Mouse (Mus musculus) erythroblast, embryonic 14.5 days (primary cell): ENCODE data around the gene Vmn2r19. TPM values are rescaled to one million over a fixed set of nuclear protein-coding genes. Genes with fewer than 3 reads are reported as not detected.
"Not testable (repeated sequence)": the region's sequence is repeated elsewhere in the genome, so short reads cannot be mapped to it uniquely, and the experiment has no call there.

Source experiments
- H3K27me3 ChIP-seq: 2 replicates; pipeline ENCODE4 v1.6.1; 2012; ENCODE audit warnings: inconsistent platforms; ENCODE audit not compliant: control insufficient read depth
- H3K36me3 ChIP-seq: 2 replicates; pipeline ENCODE4 v1.6.1; 2012; ENCODE audit warnings: mild to moderate bottlenecking, inconsistent platforms; ENCODE audit not compliant: control insufficient read depth
- H3K4me1 ChIP-seq: 2 replicates; pipeline ENCODE4 v1.6.1; 2012; ENCODE audit warnings: inconsistent platforms; ENCODE audit not compliant: control insufficient read depth
- H3K4me3 ChIP-seq: replicated peaks from 2 replicates; pipeline ENCODE3; 2012; ENCODE audit warnings: moderate library complexity, mild to moderate bottlenecking, inconsistent platforms
- H3K9me3 ChIP-seq: 2 replicates; pipeline ENCODE4 v1.6.1; 2012; ENCODE audit warnings: low read length, inconsistent platforms, mixed read lengths; ENCODE audit not compliant: control insufficient read depth
- GATA1 ChIP-seq: IDR thresholded peaks from 2 replicates; pipeline ENCODE4 v1.6.1; 2012; ENCODE audit warnings: low read length, inconsistent platforms, mixed read lengths
- TAL1 ChIP-seq: IDR thresholded peaks from 3 replicates; pipeline ENCODE4 v1.6.1; 2012; ENCODE audit warnings: low read length, inconsistent platforms, mixed read lengths
- polyA plus RNA-seq: library from polyadenylated mRNA; stranded (reverse); fragments of >175 nt; gene quantifications from 2 replicates; pipeline ENCODE4 v1.2.3, GENCODE M21; 2012

The Vmn2r19 gene
- polyA plus RNA-seq, 1 experiment = not detected

- H3K4me1 ChIP-seq = peaks cover 26% of the 10 kb centered on the region
- no peaks in the 10 kb centered on the region for H3K9me3 ChIP-seq
- H3K36me3 ChIP-seq = no peaks in the 10 kb centered on the region
- no peak overlapping the region for H3K4me3 ChIP-seq
- no peak for TF ChIP-seq TAL1
- no peak for TF ChIP-seq GATA1
- no peaks in the 10 kb centered on the region for H3K27me3 ChIP-seq
Observed at GRCm38 (mm10) chr6:123286311-123286710, 21.8 kb upstream of the Vmn2r19 start.

GRCm38 (mm10) chr6:123288931-123289330 lies 19.2 kb upstream of the Vmn2r19 start:
- H3K4me3 ChIP-seq = peak overlapping the region; percentile 19
- no peaks in the 10 kb centered on the region for H3K36me3 ChIP-seq
- H3K4me1 ChIP-seq = peaks cover 50% of the 10 kb centered on the region
- H3K9me3 ChIP-seq = no peaks in the 10 kb centered on the region
- no peaks in the 10 kb centered on the region for H3K27me3 ChIP-seq
- TF ChIP-seq GATA1 = no peak
- no peak for TF ChIP-seq TAL1

- TF ChIP-seq GATA1 = no peak
- Histone ChIP-seq H3K4me1 (peaks cover 57% of the 10 kb centered on the region), H3K4me3 (peak within 1 kb of the TSS; percentile 19), H3K36me3 (no peaks in the 10 kb centered on the region), H3K9me3 (no peaks in the 10 kb centered on the region), H3K27me3 (no peaks in the 10 kb centered on the region)
Observed at GRCm38 (mm10) chr6:123289753-123290152, 18.4 kb upstream of the Vmn2r19 start, which contains the start of gene Clec4e. Gene Clec4e (minus strand): TSS chr6:123289870.

- peak overlapping the region; percentile 50 for H3K4me3 ChIP-seq
- H3K9me3 ChIP-seq = no peaks in the 10 kb centered on the region
- H3K27me3 ChIP-seq = no peaks in the 10 kb centered on the region
- H3K4me1 ChIP-seq = peaks cover 78% of the 10 kb centered on the region
- no peaks in the 10 kb centered on the region for H3K36me3 ChIP-seq
- TF ChIP-seq TAL1 (peak; percentile 88), GATA1 (peak; percentile 76)
Observed at GRCm38 (mm10) chr6:123292751-123293400, 15.3 kb upstream of the Vmn2r19 start.

GRCm38 (mm10) chr6:123293509-123293908 lies 14.6 kb upstream of the Vmn2r19 start:
- peaks cover 74% of the 10 kb centered on the region for H3K4me1 ChIP-seq
- H3K27me3 ChIP-seq, H3K9me3 ChIP-seq, H3K36me3 ChIP-seq: not testable (repeated sequence)
- H3K4me3 ChIP-seq = peak overlapping the region; percentile 36

- peaks cover 51% of the 10 kb centered on the region for H3K4me1 ChIP-seq
- TF ChIP-seq GATA1 (no peak), TAL1 (no peak)
- H3K36me3 ChIP-seq = no peaks in the 10 kb centered on the region
- no peaks in the 10 kb centered on the region for H3K9me3 ChIP-seq
- no peaks in the 10 kb centered on the region for H3K27me3 ChIP-seq
- peak overlapping the region; percentile 52 for H3K4me3 ChIP-seq
Observed at GRCm38 (mm10) chr6:123296687-123297086, 11.4 kb upstream of the Vmn2r19 start.

GRCm38 (mm10) chr6:123306315-123306714 lies 1.8 kb upstream of the Vmn2r19 start:
- H3K4me3 ChIP-seq, H3K9me3 ChIP-seq, H3K36me3 ChIP-seq: not testable (repeated sequence)

GRCm38 (mm10) chr6:123332503-123332902 lies 24.4 kb downstream of the Vmn2r19 start:
- no peaks in the 10 kb centered on the region for H3K9me3 ChIP-seq
- H3K4me3 ChIP-seq = no peak overlapping the region
- TF ChIP-seq TAL1 (no peak), GATA1 (no peak)
- no peaks in the 10 kb centered on the region for H3K36me3 ChIP-seq
- H3K27me3 ChIP-seq = no peaks in the 10 kb centered on the region
- H3K4me1 ChIP-seq = no peaks in the 10 kb centered on the region

More at GRCm38 (mm10) chr6:123306315-123306714, 1.8 kb upstream of the Vmn2r19 start:
- H3K4me1 ChIP-seq = peaks cover 26% of the 10 kb centered on the region
- not testable (repeated sequence) for H3K27me3 ChIP-seq

- Histone ChIP-seq H3K4me1 (no peaks in the 10 kb centered on the region), H3K36me3 (no peaks in the 10 kb centered on the region), H3K27me3 (no peaks in the 10 kb centered on the region), H3K4me3 (no peak overlapping the region), H3K9me3 (no peaks in the 10 kb centered on the region)
- no peak for TF ChIP-seq TAL1
- no peak for TF ChIP-seq GATA1
Observed at GRCm38 (mm10) chr6:123340093-123340492, 32.0 kb downstream of the Vmn2r19 start.

GRCm38 (mm10) chr6:123346141-123346540 lies 38.0 kb downstream of the Vmn2r19 start:
- Histone ChIP-seq H3K36me3 (no peaks in the 10 kb centered on the region), H3K27me3 (no peaks in the 10 kb centered on the region), H3K4me1 (no peaks in the 10 kb centered on the region), H3K9me3 (no peaks in the 10 kb centered on the region), H3K4me3 (no peak overlapping the region)
- TF ChIP-seq GATA1 (no peak), TAL1 (no peak)

Other genes starting within 250 kb of the Vmn2r19 start
- 0.22 TPM in 1 of 2 replicates, not detected in the other for gene Clec4a2, start 201.9 kb upstream of the Vmn2r19 start, polyA plus RNA-seq
- gene Clec4b2, start 135.4 kb upstream of the Vmn2r19 start, polyA plus RNA-seq = not detected in 2 replicates
- 0.20 TPM in 1 of 2 replicates, not detected in the other for gene Clec4n, start 78.5 kb upstream of the Vmn2r19 start, polyA plus RNA-seq
- gene Clec4d, start 46.2 kb upstream of the Vmn2r19 start, polyA plus RNA-seq = not detected in 2 replicates
- not detected in 2 replicates for gene Clec4e, start 18.5 kb upstream of the Vmn2r19 start, polyA plus RNA-seq
- gene Vmn2r20, start 109.8 kb downstream of the Vmn2r19 start, polyA plus RNA-seq = 0.01 TPM in 1 of 2 replicates, not detected in the other
- not detected in 2 replicates for gene Vmn2r21, start 225.1 kb downstream of the Vmn2r19 start, polyA plus RNA-seq